Mouse (Mus musculus) erythroblast, embryonic 14.5 days (primary cell): ENCODE data around the gene Helz2. TPM values are rescaled to one million over a fixed set of nuclear protein-coding genes. Genes with fewer than 3 reads are reported as not detected.

Experiments
- H3K27me3 ChIP-seq: 2 replicates; pipeline ENCODE4 v1.6.1; 2012; ENCODE audit warnings: inconsistent platforms; ENCODE audit not compliant: control insufficient read depth
- H3K36me3 ChIP-seq: 2 replicates; pipeline ENCODE4 v1.6.1; 2012; ENCODE audit warnings: mild to moderate bottlenecking, inconsistent platforms; ENCODE audit not compliant: control insufficient read depth
- H3K4me1 ChIP-seq: 2 replicates; pipeline ENCODE4 v1.6.1; 2012; ENCODE audit warnings: inconsistent platforms; ENCODE audit not compliant: control insufficient read depth
- H3K4me3 ChIP-seq: replicated peaks from 2 replicates; pipeline ENCODE3; 2012; ENCODE audit warnings: moderate library complexity, mild to moderate bottlenecking, inconsistent platforms
- H3K9me3 ChIP-seq: 2 replicates; pipeline ENCODE4 v1.6.1; 2012; ENCODE audit warnings: low read length, inconsistent platforms, mixed read lengths; ENCODE audit not compliant: control insufficient read depth
- GATA1 ChIP-seq: IDR thresholded peaks from 2 replicates; pipeline ENCODE4 v1.6.1; 2012; ENCODE audit warnings: low read length, inconsistent platforms, mixed read lengths
- TAL1 ChIP-seq: IDR thresholded peaks from 3 replicates; pipeline ENCODE4 v1.6.1; 2012; ENCODE audit warnings: low read length, inconsistent platforms, mixed read lengths
- polyA plus RNA-seq: library from polyadenylated mRNA; stranded (reverse); fragments of >175 nt; gene quantifications from 2 replicates; pipeline ENCODE4 v1.2.3, GENCODE M21; 2012

Gene Helz2
- polyA plus RNA-seq, 1 experiment, result 0.10 TPM

GRCm38 (mm10) chr2:181240806-181241440, 904 bp downstream of the Helz2 start:
- H3K4me3 ChIP-seq, result peak overlapping the region; percentile 76
- H3K27me3 ChIP-seq, result peaks cover 9% of the 10 kb centered on the region
- peaks cover 44% of the 10 kb centered on the region for H3K36me3 ChIP-seq
- peaks cover 38% of the 10 kb centered on the region for H3K4me1 ChIP-seq
- H3K9me3 ChIP-seq, result no peaks in the 10 kb centered on the region
- TF ChIP-seq TAL1, result no peak
- no peak for TF ChIP-seq GATA1

DNA sequence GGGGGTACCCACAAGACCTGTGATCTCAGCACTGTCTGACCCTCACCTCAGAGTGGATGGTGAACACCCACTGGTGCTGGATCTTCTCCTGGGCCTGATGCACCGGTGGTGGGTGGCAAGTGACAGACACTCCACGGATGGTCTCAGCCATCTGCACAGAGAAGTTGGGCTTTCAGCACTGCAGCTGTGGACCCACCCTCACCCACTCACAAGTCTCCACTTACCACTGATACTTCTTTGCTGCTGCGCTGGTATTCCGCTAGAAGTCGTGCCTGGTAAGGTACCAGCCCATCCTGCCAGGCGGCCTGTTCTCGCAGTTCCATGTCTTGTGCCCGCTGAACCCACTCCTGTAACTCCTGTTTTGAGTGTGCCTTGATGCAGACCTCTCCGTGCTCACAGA, 2.6 kb downstream of the Helz2 start:
- Histone ChIP-seq H3K4me3 (no peak overlapping the region), H3K36me3 (peaks cover 60% of the 10 kb centered on the region), H3K4me1 (peaks cover 38% of the 10 kb centered on the region), H3K27me3 (peaks cover 9% of the 10 kb centered on the region), H3K9me3 (no peaks in the 10 kb centered on the region)
- TF ChIP-seq TAL1, result no peak
- no peak for TF ChIP-seq GATA1

GRCm38 (mm10) chr2:181238861-181239260, 3.0 kb downstream of the Helz2 start:
- peaks cover 64% of the 10 kb centered on the region for H3K36me3 ChIP-seq
- no peak for TF ChIP-seq TAL1
- no peak for TF ChIP-seq GATA1

GRCm38 (mm10) chr2:181238091-181238610, 3.7 kb downstream of the Helz2 start:
- H3K4me3 ChIP-seq, result no peak overlapping the region
- peaks cover 71% of the 10 kb centered on the region for H3K36me3 ChIP-seq
- TF ChIP-seq GATA1, result no peak
- no peak for TF ChIP-seq TAL1
- H3K4me1 ChIP-seq, result peaks cover 32% of the 10 kb centered on the region
- H3K27me3 ChIP-seq, result peaks cover 2% of the 10 kb centered on the region
- H3K9me3 ChIP-seq, result no peaks in the 10 kb centered on the region

More at GRCm38 (mm10) chr2:181238861-181239260, 3.0 kb downstream of the Helz2 start:
- Histone ChIP-seq H3K27me3 (peaks cover 5% of the 10 kb centered on the region), H3K4me3 (no peak overlapping the region), H3K9me3 (no peaks in the 10 kb centered on the region), H3K4me1 (peaks cover 34% of the 10 kb centered on the region)

DNA sequence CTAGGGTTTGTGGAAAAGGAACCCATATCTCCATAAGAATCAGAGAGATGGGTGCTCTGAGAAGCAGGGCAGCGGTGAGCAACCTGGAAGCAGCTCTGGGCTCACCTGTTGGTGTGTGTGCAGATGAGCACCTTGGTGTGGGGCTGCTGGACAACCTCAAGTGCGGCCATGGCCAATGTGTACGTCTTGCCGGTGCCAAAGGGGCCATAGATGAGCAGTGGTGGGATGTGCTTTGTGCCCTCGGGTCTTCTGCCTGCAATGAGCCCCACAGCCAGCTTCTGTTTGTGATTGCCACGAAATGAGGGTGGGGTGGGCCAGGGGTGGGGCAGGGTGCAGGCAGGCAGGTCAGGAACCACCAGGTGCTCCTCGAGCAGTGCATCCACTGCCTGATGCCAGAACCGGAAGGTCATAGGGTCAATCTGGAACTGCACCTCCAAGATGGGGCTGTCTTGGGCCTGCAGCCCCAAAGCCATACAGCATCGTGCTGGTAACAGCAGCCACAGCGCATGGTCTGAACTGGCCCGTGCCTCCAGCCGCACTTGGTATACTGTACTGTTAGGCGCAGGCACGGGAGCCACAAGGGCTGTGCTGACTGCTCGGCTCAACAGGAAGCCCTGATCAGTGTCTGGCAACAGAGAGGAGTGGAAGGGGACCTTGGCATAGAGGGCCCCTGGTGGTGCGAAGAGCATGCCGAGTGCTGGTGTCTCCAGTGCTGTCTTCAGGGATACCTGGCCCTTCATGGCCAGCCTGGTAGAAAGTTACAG, 4.4 kb downstream of the Helz2 start:
- Histone ChIP-seq H3K4me3 (no peak overlapping the region), H3K9me3 (no peaks in the 10 kb centered on the region), H3K4me1 (peaks cover 31% of the 10 kb centered on the region), H3K27me3 (no peaks in the 10 kb centered on the region), H3K36me3 (peaks cover 78% of the 10 kb centered on the region)
- no peak for TF ChIP-seq TAL1
- no peak for TF ChIP-seq GATA1

GRCm38 (mm10) chr2:181235681-181236566, 5.9 kb downstream of the Helz2 start:
- H3K9me3 ChIP-seq, result no peaks in the 10 kb centered on the region
- H3K4me1 ChIP-seq, result peaks cover 16% of the 10 kb centered on the region
- peaks cover 91% of the 10 kb centered on the region for H3K36me3 ChIP-seq
- TF ChIP-seq GATA1, result no peak
- no peak for TF ChIP-seq TAL1
- H3K4me3 ChIP-seq, result no peak overlapping the region
- H3K27me3 ChIP-seq, result no peaks in the 10 kb centered on the region

DNA sequence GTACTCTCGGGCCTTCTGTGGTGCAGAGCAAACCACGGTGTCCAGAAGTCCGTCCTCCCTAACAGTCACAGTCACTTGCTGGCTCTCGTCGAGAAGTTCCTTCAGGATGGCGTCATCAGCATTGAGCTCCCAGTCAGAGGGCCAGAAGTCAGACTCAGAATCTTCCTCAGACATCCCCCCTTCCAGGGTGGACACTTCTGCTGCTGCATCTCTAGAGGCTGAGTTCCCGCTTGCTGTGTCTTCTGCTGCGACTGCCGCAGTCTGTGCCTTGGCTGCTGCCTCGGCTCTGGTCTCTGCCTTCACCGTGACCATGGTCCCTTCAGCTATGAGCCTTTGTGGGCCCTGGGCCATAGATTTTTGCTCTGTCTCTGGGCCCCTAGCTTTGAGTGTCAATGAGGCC, 7.1 kb downstream of the Helz2 start:
- no peak for TF ChIP-seq TAL1
- TF ChIP-seq GATA1, result no peak
- Histone ChIP-seq H3K36me3 (peaks cover 91% of the 10 kb centered on the region), H3K4me3 (no peak overlapping the region), H3K9me3 (no peaks in the 10 kb centered on the region), H3K4me1 (peaks cover 7% of the 10 kb centered on the region), H3K27me3 (no peaks in the 10 kb centered on the region)

DNA sequence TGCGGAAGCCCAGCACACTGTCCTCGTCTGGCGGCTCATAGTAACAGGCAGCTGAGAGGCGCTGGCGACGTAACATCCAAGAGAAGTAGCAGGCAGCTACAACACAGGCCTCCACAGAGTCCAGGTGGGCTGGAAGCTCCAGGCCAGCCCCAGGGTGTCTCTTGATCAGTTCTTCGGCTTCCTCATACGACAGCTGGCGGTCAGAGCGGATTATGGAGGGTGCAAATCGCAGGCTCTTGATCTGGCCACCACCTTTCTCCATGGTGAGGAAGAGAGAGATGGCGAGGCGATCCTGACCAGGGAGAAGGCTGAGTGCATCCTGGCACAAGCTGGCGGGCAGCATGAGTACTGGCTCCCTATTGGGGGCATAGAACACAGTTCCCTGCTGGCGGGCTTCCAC, 8.4 kb downstream of the Helz2 start:
- H3K27me3 ChIP-seq, result no peaks in the 10 kb centered on the region
- H3K4me1 ChIP-seq, result peaks cover 4% of the 10 kb centered on the region; the same call in 1 of the 2 replicates
- peaks cover 93% of the 10 kb centered on the region for H3K36me3 ChIP-seq
- H3K9me3 ChIP-seq, result no peaks in the 10 kb centered on the region
- no peak overlapping the region for H3K4me3 ChIP-seq
- TF ChIP-seq TAL1, result no peak
